Mouse (Mus musculus): ENCODE data around the gene Lmtk2. TPM values are rescaled to one million over a fixed set of nuclear protein-coding genes. Genes with fewer than 3 reads are reported as not detected.

The Lmtk2 gene
- total RNA-seq, 2 experiments from 2014 or later = 150 to 165 TPM

GRCm38 (mm10) chr5:144169275-144169975 lies 69.2 kb downstream of the Lmtk2 start:
- no peak for DNase-seq (ENCODE audit: low spot score in 2 of 2)

- DNase-seq (ENCODE audit: low spot score in 2 of 2) = no peak
Observed at GRCm38 (mm10) chr5:144173648-144174047, 73.4 kb downstream of the Lmtk2 start.

GRCm38 (mm10) chr5:144178216-144178615 lies 78.0 kb downstream of the Lmtk2 start:
- DNase-seq (ENCODE audit: low spot score in 2 of 2) = no peak

GRCm38 (mm10) chr5:144181249-144181648 lies 81.0 kb downstream of the Lmtk2 start:
- no peak for DNase-seq (ENCODE audit: low spot score in 2 of 2)

GRCm38 (mm10) chr5:144182542-144183247 lies 82.5 kb downstream of the Lmtk2 start:
- no peak for DNase-seq (ENCODE audit: low spot score in 2 of 2)

- DNase-seq (ENCODE audit: low spot score in 2 of 2) = no peak
Observed at GRCm38 (mm10) chr5:144183248-144183559, 83.0 kb downstream of the Lmtk2 start.

- DNase-seq (ENCODE audit: low spot score in 2 of 2) = no peak
Observed at GRCm38 (mm10) chr5:144183647-144184335, 83.6 kb downstream of the Lmtk2 start.

GRCm38 (mm10) chr5:144184350-144185045 lies 84.3 kb downstream of the Lmtk2 start:
- no peak for DNase-seq (ENCODE audit: low spot score in 2 of 2)

GRCm38 (mm10) chr5:144188422-144188821 lies 88.2 kb downstream of the Lmtk2 start:
- no peak for DNase-seq (ENCODE audit: low spot score in 2 of 2)

- no peak for DNase-seq (ENCODE audit: low spot score in 2 of 2)
Observed at GRCm38 (mm10) chr5:144189327-144189726, 89.1 kb downstream of the Lmtk2 start.

GRCm38 (mm10) chr5:144189950-144190583 lies 89.8 kb downstream of the Lmtk2 start, which contains the start of gene Bhlha15:
Gene Bhlha15, plus strand, starts transcription at chr5:144190286.
- no peak for DNase-seq (ENCODE audit: low spot score in 2 of 2)

GRCm38 (mm10) chr5:144191026-144191425 lies 90.8 kb downstream of the Lmtk2 start:
- DNase-seq (ENCODE audit: low spot score in 2 of 2) = no peak

- no peak for DNase-seq (ENCODE audit: low spot score in 2 of 2)
Observed at GRCm38 (mm10) chr5:144192673-144193072, 92.4 kb downstream of the Lmtk2 start.

GRCm38 (mm10) chr5:144194416-144194815 lies 94.2 kb downstream of the Lmtk2 start:
- DNase-seq (ENCODE audit: low spot score in 2 of 2) = no peak

- no peak for DNase-seq (ENCODE audit: low spot score in 2 of 2)
Observed at GRCm38 (mm10) chr5:144195567-144195966, 95.3 kb downstream of the Lmtk2 start.

- DNase-seq (ENCODE audit: low spot score in 2 of 2) = no peak
Observed at GRCm38 (mm10) chr5:144200616-144201015, 100.4 kb downstream of the Lmtk2 start.

GRCm38 (mm10) chr5:144202430-144202829 lies 102.2 kb downstream of the Lmtk2 start:
- DNase-seq (ENCODE audit: low spot score in 2 of 2) = no peak

- DNase-seq (ENCODE audit: low spot score in 2 of 2) = no peak
Observed at GRCm38 (mm10) chr5:144203398-144203959, 103.2 kb downstream of the Lmtk2 start.

GRCm38 (mm10) chr5:144204303-144204702 lies 104.1 kb downstream of the Lmtk2 start:
- DNase-seq (ENCODE audit: low spot score in 2 of 2) = no peak

GRCm38 (mm10) chr5:144204911-144205310 lies 104.7 kb downstream of the Lmtk2 start:
- no peak for DNase-seq (ENCODE audit: low spot score in 2 of 2)

GRCm38 (mm10) chr5:144206069-144206468 lies 105.8 kb downstream of the Lmtk2 start:
- no peak for DNase-seq (ENCODE audit: low spot score in 2 of 2)
